Mouse (Mus musculus) MEL-GATA-1-ER (cell line): ENCODE data around the gene Pgap1.

Experiments used
- DNase-seq: peaks from one replicate; pipeline ENCODE4 v3.0.0-alpha.2; 2012; ENCODE audit warnings: low read depth; ENCODE audit errors: extremely low read depth

The Pgap1 gene

DNA sequence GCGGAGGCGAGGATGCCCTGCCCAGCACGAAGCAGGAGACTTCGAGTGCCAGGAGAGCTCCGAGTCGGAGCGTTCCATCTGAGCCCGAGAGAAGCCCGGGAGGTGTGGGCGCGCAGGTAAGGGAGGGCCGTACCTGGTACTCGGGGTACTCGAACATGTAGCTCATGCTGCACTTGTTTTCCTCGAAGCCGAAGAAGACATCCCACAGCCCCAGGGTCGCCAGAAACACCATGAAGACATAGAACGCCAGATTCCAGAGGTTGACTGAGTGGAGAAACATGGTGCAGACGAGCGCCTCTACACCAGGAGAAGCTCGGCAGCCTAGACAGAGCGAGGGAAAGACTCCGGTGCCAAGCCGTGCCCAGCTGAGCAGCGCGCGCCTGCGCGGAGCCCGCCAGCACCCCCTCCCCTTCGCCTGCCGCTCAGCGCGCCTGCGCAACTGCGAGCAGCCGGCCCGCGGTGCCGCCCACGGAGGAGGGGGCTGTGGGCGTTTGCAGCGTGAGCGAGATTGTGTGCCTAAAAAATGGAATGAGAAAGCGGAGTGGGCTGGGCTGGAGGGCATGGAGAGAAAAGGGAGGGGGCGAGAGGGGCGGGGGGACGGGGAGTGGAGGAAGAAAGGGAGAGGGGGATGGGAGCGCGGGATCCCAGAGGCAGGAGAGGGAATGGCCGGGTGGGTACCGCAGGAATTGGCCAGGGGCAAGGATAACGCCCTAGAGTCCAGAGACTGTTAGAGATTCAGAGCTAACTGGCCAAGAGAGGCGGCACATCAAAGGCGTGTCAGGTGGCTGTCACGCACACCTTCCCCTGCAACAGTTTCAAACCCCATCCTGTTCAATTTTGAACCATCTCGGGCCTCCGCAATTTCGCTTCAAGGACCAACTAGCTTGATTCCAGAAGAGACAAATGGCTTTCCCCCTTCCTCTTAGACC lies at the start of gene Pgap1:
TSS of gene Pgap1 (minus strand) at position 384 of the 929 bp plus-strand sequence.
- no peak for DNase-seq

GRCm38 (mm10) chr1:54606936-54607335 lies 49.5 kb upstream of the Pgap1 start:
- DNase-seq: no peak

- DNase-seq: no peak
Measured at GRCm38 (mm10) chr1:54601692-54602091, 44.2 kb upstream of the Pgap1 start.

DNA sequence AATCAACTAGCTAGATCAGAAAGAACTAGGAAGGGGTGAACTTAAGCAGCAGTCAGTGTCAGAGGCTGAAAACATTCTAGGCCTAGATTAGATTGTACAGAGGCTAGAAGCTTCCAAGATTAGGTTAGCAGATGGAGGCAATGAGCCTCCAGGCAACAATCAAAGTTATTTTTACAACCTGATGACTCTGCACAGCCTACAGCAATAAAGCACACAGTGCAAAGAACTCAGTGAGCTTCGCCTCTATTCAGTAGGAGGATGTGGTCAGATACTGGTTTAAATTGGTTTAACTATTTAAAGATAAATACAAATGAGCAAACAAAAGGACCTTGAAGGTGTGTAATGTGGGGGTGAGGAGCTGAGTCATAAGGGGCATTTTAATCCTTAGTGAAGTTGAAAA lies 42.8 kb upstream of the Pgap1 start:
- DNase-seq: no peak

GRCm38 (mm10) chr1:54597594-54598217 lies 40.2 kb upstream of the Pgap1 start:
- DNase-seq: no peak

DNA sequence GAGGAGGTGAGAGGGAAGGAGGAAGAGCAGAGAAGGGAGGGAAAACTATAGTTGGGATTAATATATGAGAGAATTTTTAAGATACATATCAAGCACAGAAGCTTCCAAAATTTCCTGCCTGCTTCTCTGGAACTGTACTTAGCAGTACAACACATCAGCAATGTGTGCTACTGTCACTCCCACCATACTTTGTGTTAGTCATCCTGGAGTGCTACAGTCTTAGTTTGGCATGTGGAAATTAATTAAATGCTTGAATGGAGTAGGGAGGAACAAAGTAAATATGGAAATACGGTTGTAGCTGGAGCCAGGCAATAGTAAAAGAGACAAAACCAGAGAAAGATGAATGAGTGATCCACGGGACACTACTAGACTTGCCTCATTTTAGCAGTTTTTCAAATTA lies 38.7 kb upstream of the Pgap1 start:
- DNase-seq: no peak

DNA sequence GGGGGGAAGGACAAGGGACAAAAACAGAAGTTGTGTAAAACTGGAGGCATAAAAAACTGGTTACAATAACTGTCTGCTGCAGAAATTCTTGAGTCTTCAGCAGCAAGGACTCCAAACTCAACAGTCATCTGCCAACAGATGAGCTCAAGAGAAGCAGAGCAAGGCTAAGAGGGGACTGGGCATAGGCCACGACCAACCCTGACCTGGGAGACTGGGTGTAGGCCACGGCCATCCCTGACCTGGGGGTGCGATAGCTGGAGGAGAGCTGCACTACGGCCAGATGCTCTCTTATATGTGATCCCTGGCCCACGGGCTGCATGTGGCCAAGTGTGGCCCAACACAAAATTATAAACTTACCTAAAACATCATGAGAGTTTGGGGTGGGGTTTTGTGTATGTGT lies 29.6 kb upstream of the Pgap1 start:
- no peak for DNase-seq

GRCm38 (mm10) chr1:54585971-54586555 lies 28.6 kb upstream of the Pgap1 start:
- DNase-seq: no peak

DNA sequence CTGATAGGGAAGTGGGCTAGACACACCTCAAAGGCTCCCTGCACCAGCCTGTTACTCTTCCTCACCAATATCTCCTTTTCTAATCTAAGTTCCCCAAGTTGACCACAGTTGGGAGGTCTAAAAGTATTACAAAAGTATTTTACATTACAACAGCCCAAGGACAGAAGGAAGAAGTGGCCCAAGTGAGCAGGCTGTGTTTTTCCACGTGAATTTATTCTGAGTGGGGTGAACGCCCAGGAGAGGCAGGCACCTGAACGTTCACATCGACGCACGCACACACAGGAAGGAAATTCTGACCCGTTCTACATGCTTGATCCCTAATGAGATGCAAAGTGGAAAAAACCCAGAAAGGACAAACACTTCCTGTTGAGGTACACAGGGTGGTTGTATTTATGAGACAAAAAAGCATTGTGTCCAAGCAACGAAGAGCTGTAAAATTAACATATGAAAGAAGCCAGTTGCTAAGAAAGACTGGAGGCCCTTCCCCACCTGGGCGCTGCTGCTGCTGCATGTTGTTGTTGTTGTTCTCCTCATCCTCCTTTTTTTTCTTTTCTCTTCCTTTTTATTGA lies 27.9 kb upstream of the Pgap1 start:
- peak; percentile 59 for DNase-seq

DNA sequence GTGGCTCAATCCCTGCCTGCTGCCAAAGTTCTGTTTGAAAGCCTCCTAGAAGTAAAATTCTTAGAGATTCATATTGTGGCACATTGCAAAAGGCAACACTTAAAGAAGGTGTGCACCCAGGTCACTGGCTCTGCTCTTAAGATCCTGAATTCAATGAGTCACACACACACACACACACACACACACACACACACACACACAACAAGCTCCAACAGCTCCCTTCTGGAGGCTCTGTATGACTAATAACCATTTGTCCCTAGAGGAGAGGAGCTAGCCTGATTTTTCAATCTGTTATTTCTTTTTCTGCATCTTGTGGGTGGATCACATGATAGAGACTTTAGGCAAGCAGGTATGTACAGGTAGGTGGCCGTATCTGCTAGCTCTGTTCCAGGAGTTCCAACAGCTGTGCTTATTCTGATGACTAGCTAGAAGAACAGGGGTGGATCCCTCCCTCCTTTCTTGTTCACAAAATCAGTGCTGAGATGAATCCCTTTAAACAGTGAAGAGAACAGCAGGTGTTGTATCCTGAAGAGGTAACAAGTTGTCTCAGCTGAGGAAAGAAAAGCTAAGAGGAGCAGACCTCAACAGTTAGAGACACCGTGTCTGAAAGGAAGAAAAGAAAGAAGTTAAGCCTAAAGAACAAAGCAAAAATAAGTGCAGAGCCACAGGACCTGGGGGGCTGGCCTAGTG lies 27.2 kb upstream of the Pgap1 start:
- no peak for DNase-seq

DNA sequence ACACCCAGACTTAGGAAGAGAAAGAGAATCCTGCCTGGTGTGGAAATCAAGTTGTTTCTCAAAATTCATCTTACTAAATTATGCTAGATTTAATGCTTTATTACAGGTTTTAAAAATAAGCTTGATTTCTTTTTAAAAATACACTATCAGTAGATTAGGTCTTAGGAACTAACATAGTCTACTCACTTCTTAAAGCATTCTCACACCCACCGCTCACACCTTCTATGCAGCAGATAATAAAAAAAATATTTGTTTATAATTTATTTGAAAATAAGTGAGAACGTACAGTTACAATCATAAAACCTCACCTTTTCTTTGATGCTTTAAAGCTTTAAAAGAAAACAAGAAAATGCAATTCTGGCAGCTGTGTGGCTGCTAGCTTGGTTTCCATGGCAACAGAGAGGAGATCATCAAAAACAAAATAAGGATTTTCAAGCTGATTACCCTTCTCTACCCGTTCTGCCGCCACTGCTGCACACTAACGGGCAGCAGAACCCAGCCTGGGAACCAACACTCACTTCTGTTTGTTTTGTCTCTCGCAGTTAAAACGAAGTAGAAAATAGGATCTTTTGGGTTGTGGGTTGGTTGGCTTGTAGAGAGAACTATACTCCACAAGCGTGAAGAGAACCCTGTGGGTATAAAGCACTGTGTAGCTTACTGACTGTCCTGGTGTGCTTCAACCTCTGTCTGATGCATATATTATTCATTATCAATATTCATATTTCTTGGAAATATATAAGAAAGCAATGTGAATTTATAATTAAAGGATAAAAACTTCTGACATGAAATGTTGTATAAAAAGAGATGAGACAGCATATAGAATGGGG lies 21.1 kb upstream of the Pgap1 start:
- DNase-seq: no peak

- no peak for DNase-seq
Measured at GRCm38 (mm10) chr1:54569102-54569501, 11.6 kb upstream of the Pgap1 start.

DNA sequence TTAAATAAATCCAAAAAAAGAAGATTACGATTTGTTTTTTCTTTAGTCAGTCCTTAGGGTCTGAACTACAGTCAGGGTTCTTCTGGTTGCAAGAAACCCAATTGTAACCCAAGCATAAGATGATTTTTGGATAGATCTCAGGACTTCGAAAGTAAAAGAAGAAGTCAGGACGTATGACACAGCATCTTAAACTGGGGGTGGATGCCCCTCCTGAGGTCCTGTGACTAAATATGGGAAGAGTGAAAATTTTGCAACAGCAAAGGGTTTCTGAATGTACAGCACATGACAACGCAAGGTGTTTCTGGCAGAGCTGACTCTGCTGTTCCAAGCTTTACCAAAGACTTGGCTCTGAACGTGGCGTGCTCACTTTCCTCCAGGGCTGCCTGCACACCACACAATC lies 6.4 kb upstream of the Pgap1 start:
- no peak for DNase-seq

DNA sequence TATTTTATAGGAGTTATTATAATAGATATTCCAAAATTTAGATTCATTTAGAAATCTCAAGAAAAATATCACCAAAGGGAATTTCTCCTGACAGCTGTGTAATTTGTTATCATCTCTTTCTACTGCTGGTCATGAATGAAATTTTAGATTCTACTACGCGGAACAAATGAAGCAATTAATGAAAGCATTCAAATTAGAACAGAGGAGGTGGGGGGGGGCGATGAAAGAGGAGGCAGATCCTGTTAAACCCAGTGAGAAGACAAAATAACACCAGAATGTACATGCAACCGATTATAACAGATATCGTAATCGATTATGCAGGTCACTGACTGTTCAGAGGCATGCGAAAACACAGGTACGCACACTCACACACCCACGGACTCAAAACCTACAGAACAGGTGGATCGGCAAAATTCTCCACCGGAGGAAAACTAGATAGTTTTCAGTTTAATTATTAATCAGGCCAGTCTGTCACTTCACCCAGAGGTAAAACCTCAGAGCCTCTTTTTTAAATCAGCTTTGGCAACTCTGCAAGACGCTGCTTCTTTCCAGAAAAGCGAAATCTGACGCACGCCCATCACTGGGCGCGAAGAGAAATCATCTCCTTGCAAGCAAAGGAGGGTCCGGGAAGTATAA lies 780 bp downstream of the Pgap1 start:
- no peak for DNase-seq

- no peak for DNase-seq
Measured at GRCm38 (mm10) chr1:54555364-54556140, 1.9 kb downstream of the Pgap1 start.

- DNase-seq: no peak
Measured at GRCm38 (mm10) chr1:54552621-54553020, 4.9 kb downstream of the Pgap1 start.

- no peak for DNase-seq
Measured at GRCm38 (mm10) chr1:54545200-54545599, 12.3 kb downstream of the Pgap1 start.

- DNase-seq: no peak
Measured at GRCm38 (mm10) chr1:54542920-54543319, 14.6 kb downstream of the Pgap1 start.

DNA sequence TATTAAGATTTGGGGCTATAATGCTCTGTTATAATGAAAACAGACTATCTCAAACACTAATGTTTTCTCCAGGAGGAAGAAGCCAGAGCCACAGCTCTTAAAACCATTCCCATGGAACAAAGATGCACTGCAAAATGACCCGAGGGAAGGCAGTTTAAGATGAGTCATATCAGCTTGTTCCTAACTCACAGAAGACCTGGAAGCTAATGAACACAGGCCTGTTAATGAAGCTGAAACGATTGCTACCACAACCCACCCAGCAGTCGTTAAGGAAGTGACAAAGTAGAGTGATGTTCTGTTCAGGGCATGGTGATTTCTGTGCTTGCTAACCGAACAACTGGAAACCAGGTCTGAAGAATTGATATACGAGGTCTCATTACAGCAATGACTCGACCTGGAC lies 26.3 kb downstream of the Pgap1 start:
- no peak for DNase-seq
